Mouse (Mus musculus): ENCODE results near the gene Htr6. TPM values are rescaled to one million over a fixed set of nuclear protein-coding genes. Genes with fewer than 3 reads are reported as not detected.

Htr6 gene
- polyA plus RNA-seq, 2 experiments, result 0.22 to 1.2 TPM

DNA sequence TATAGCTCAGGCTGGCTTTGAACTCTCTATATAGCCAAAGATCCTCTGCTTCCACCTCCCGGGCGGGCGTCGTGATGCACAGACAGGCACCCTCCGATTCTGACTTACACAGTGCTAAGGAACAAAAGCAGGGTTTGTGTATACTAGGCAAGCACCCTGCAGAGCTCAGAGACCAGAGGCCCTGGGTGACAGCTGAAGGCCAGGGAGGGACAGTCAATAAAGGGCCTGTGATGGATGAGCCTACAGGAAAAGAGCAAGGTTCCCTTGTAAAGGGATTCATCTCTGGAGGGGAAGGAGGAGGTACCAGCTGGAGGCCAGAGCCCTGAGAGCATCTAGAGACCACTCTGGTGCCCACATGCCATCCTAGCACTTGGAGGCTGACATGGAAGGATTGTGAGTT is 22.0 kb downstream of the Htr6 start:
- H3K9ac ChIP-seq (ENCODE audit: low read depth, low read length, severe bottlenecking), result no peak overlapping the region
- DNase-seq (ENCODE audit: low spot score), result no peak
- H3K4me3 ChIP-seq (replicated peaks; ENCODE audit: low read length), result no peak overlapping the region
- ATAC-seq (ENCODE audit: low FRiP score, low read depth), result no peak
- H3K27me3 ChIP-seq (ENCODE audit: control insufficient read depth, insufficient read depth, low read length), result no peaks in the 10 kb centered on the region
- H3K9me3 ChIP-seq (ENCODE audit: control insufficient read depth, low read length), result no peaks in the 10 kb centered on the region
- H3K36me3 ChIP-seq (ENCODE audit: control insufficient read depth, insufficient read depth, low read length), result no peaks in the 10 kb centered on the region
- no peak overlapping the region for H3K4me2 ChIP-seq (replicated peaks; ENCODE audit: low read depth, low read length, severe bottlenecking)
- H3K4me1 ChIP-seq (ENCODE audit: control insufficient read depth, insufficient read depth, low read length), result no peaks in the 10 kb centered on the region
- H3K27ac ChIP-seq (replicated peaks; ENCODE audit: low read depth, low read length), result no peak overlapping the region
- 58% methylated on average over 5 of the region's 5 CpGs for WGBS
- no peak for TF ChIP-seq POLR2A (IDR thresholded peaks at IDR 0.05; ENCODE audit: borderline replicate concordance, extremely low read depth, insufficient read depth, insufficient read length)

DNA sequence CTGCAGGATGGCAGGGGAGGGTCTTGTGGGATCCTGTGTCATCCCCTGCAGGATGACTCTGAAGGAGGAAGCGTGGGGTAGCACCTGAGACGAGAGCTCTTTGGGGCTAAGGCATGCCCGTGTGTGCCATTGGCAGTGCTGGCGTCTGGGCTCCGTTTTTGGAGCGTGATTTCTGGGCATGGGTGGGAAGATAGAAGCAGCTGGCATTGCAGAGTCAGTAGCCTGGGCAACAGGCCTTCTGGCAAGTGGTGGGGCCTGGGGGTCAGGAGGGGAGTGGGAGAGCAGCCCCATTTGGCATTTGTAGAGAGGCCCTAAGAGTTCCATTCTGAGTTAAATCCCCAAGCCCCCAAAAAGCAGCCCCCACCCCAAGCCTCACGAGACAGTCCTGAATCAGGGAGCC is 22.6 kb downstream of the Htr6 start:
- Histone ChIP-seq H3K9me3 (ENCODE audit: control insufficient read depth, low read length) (no peaks in the 10 kb centered on the region), H3K4me3 (replicated peaks; ENCODE audit: low read length) (no peak overlapping the region), H3K36me3 (ENCODE audit: control insufficient read depth, insufficient read depth, low read length) (no peaks in the 10 kb centered on the region), H3K4me2 (replicated peaks; ENCODE audit: low read depth, low read length, severe bottlenecking) (no peak overlapping the region), H3K27ac (replicated peaks; ENCODE audit: low read depth, low read length) (no peak overlapping the region), H3K9ac (ENCODE audit: low read depth, low read length, severe bottlenecking) (no peak overlapping the region), H3K4me1 (ENCODE audit: control insufficient read depth, insufficient read depth, low read length) (no peaks in the 10 kb centered on the region), H3K27me3 (ENCODE audit: control insufficient read depth, insufficient read depth, low read length) (no peaks in the 10 kb centered on the region)
- ATAC-seq (ENCODE audit: low FRiP score, low read depth) (no peak), DNase-seq (ENCODE audit: low spot score) (no peak)
- 73% methylated on average over 7 of the region's 7 CpGs for WGBS
- no peak for TF ChIP-seq POLR2A (IDR thresholded peaks at IDR 0.05; ENCODE audit: borderline replicate concordance, extremely low read depth, insufficient read depth, insufficient read length)

DNA sequence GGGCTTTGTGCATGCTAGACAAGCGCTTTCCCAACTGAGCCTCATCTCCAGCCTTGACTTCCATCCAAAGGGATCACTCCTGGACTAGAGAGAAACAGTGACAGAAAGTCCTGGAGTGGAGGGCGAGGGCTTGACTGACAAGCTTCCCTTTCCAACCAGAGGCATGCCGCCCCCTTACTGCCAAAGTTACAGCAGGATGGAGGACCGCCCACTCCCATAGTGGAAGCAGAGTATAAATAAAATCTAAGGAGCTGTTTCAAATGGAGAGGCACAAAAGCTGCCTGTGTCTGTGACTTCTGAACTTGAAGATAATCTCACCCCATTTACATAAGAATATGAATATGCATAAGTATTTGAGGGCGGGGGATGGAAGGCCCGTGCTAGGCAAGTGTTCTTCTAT is 26.9 kb downstream of the Htr6 start:
- H3K27me3 ChIP-seq (ENCODE audit: control insufficient read depth, insufficient read depth, low read length), result no peaks in the 10 kb centered on the region
- no peaks in the 10 kb centered on the region for H3K4me1 ChIP-seq (ENCODE audit: control insufficient read depth, insufficient read depth, low read length)
- DNase-seq (ENCODE audit: low spot score), result no peak
- H3K9me3 ChIP-seq (ENCODE audit: control insufficient read depth, low read length), result no peaks in the 10 kb centered on the region
- ATAC-seq (ENCODE audit: low FRiP score, low read depth), result no peak
- no peaks in the 10 kb centered on the region for H3K36me3 ChIP-seq (ENCODE audit: control insufficient read depth, insufficient read depth, low read length)
- WGBS, result 79% methylated on average over 6 of the region's 6 CpGs
- TF ChIP-seq POLR2A (IDR thresholded peaks at IDR 0.05; ENCODE audit: borderline replicate concordance, extremely low read depth, insufficient read depth, insufficient read length), result no peak
- H3K4me3 ChIP-seq (replicated peaks; ENCODE audit: low read length), result no peak overlapping the region
- H3K4me2 ChIP-seq (replicated peaks; ENCODE audit: low read depth, low read length, severe bottlenecking), result no peak overlapping the region
- no peak overlapping the region for H3K27ac ChIP-seq (replicated peaks; ENCODE audit: low read depth, low read length)
- H3K9ac ChIP-seq (ENCODE audit: low read depth, low read length, severe bottlenecking), result no peak overlapping the region

DNA sequence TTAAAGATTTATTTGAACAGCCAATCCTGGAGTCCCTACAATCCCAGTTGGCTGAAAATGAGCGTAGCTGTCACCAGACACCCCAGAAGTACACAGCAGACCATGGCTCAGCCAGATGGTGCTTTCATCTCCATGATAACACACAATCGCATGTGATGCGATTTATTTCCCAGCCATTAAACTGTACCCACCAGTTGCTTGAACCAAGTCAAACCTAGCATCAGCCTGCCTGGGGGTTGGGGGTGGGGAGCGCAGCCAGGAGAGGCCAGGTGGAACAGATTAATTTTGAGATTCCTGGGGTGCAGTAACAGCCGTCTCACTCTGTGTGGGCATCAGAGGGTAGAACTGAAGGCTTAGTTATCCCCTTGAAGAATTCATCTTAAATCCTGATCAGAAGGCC is 29.0 kb downstream of the Htr6 start:
- Histone ChIP-seq H3K4me3 (replicated peaks; ENCODE audit: low read length) (no peak overlapping the region), H3K4me2 (replicated peaks; ENCODE audit: low read depth, low read length, severe bottlenecking) (no peak overlapping the region), H3K36me3 (ENCODE audit: control insufficient read depth, insufficient read depth, low read length) (no peaks in the 10 kb centered on the region), H3K9me3 (ENCODE audit: control insufficient read depth, low read length) (no peaks in the 10 kb centered on the region), H3K27ac (replicated peaks; ENCODE audit: low read depth, low read length) (no peak overlapping the region), H3K9ac (ENCODE audit: low read depth, low read length, severe bottlenecking) (no peak overlapping the region), H3K4me1 (ENCODE audit: control insufficient read depth, insufficient read depth, low read length) (no peaks in the 10 kb centered on the region), H3K27me3 (ENCODE audit: control insufficient read depth, insufficient read depth, low read length) (no peaks in the 10 kb centered on the region)
- 43% methylated on average over 5 of the region's 5 CpGs for WGBS
- TF ChIP-seq POLR2A (IDR thresholded peaks at IDR 0.05; ENCODE audit: borderline replicate concordance, extremely low read depth, insufficient read depth, insufficient read length), result no peak
- DNase-seq (ENCODE audit: low spot score), result no peak
- no peak for ATAC-seq (ENCODE audit: low FRiP score, low read depth)

DNA sequence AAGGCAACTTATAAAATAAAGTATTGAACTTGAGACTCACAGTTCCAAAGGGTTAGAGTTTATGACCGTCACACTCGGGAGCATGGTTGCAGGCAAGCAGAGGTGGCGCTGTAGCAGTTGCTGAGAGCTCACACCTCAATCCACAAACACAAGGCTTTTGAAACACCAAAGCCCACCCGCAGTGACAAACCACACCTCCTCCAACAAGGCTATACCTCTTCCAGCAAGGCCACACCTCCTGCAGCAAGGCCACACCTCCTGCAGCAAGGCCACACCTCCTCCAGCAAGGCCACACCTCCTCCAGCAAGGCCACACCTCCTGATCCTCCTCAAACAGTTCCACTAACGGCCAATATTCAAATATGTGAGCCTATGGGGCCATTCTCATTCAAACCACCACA is 30.8 kb downstream of the Htr6 start:
- ATAC-seq (ENCODE audit: low FRiP score, low read depth), result no peak

DNA sequence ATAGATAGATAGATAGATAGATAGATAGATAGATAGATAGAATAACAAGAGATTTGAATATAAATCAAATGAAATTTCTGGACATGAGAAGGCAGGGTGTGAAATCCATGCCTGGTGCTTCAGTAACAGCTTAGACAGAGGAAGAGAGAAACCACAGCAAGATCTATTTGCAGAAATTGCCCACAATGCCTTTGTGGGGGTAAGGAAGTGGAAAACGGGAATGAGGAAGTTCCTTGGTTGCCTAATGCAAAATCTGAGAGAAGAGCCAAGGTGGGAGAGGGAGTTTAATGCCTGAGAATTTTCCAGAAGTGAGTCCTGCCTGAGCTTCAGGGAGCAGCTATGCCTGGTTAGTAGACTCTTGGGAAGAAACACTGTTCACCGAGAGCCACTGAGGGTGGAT is 31.8 kb downstream of the Htr6 start:
- Histone ChIP-seq H3K9ac (ENCODE audit: low read depth, low read length, severe bottlenecking) (no peak overlapping the region), H3K4me2 (replicated peaks; ENCODE audit: low read depth, low read length, severe bottlenecking) (no peak overlapping the region), H3K27me3 (ENCODE audit: control insufficient read depth, insufficient read depth, low read length) (no peaks in the 10 kb centered on the region), H3K36me3 (ENCODE audit: control insufficient read depth, insufficient read depth, low read length) (no peaks in the 10 kb centered on the region), H3K4me3 (replicated peaks; ENCODE audit: low read length) (no peak overlapping the region), H3K27ac (replicated peaks; ENCODE audit: low read depth, low read length) (no peak overlapping the region), H3K9me3 (ENCODE audit: control insufficient read depth, low read length) (no peaks in the 10 kb centered on the region), H3K4me1 (ENCODE audit: control insufficient read depth, insufficient read depth, low read length) (no peaks in the 10 kb centered on the region)
- ATAC-seq (ENCODE audit: low FRiP score, low read depth), result no peak
- WGBS, result 89% methylated on average over 2 of the region's 2 CpGs
- no peak for DNase-seq (ENCODE audit: low spot score)
- TF ChIP-seq POLR2A (IDR thresholded peaks at IDR 0.05; ENCODE audit: borderline replicate concordance, extremely low read depth, insufficient read depth, insufficient read length), result no peak

More for the DNA sequence above, 30.8 kb downstream of the Htr6 start:
- Histone ChIP-seq H3K36me3 (ENCODE audit: control insufficient read depth, insufficient read depth, low read length) (no peaks in the 10 kb centered on the region), H3K27me3 (ENCODE audit: control insufficient read depth, insufficient read depth, low read length) (no peaks in the 10 kb centered on the region), H3K4me2 (replicated peaks; ENCODE audit: low read depth, low read length, severe bottlenecking) (no peak overlapping the region), H3K4me1 (ENCODE audit: control insufficient read depth, insufficient read depth, low read length) (no peaks in the 10 kb centered on the region), H3K9ac (ENCODE audit: low read depth, low read length, severe bottlenecking) (no peak overlapping the region), H3K4me3 (replicated peaks; ENCODE audit: low read length) (no peak overlapping the region), H3K27ac (replicated peaks; ENCODE audit: low read depth, low read length) (no peak overlapping the region), H3K9me3 (ENCODE audit: control insufficient read depth, low read length) (no peaks in the 10 kb centered on the region)
- no peak for TF ChIP-seq POLR2A (IDR thresholded peaks at IDR 0.05; ENCODE audit: borderline replicate concordance, extremely low read depth, insufficient read depth, insufficient read length)
- 85% methylated on average over 5 of the region's 5 CpGs for WGBS
- no peak for DNase-seq (ENCODE audit: low spot score)

All from limb, embryonic 14.5 days (tissue).